Mouse (Mus musculus) spleen, adult 2 months (tissue): Measurements from ENCODE around the gene Ppef2. TPM values are rescaled to one million over a fixed set of nuclear protein-coding genes. Genes with fewer than 3 reads are reported as not detected.
A peak's percentile ranks its signal among the peaks of the same experiment; 100 is the strongest.

Experiments
- DNase-seq, 2 experiments: peaks; one replicate each; pipeline versions ENCODE4 v3.0.0 to v3.0.0-alpha.2; 2012 to 2021; ENCODE audit warnings: low spot score in 2 of 2, low read depth in 1 of 2
- H3K27ac ChIP-seq: fragments of 200-500 bp; 2 replicates; pipeline ENCODE4 v1.5.1; 2012; ENCODE audit warnings: low read length, inconsistent platforms; ENCODE audit not compliant: insufficient read depth
- H3K27me3 ChIP-seq: fragments of 200-500 bp; 2 replicates; pipeline ENCODE4 v1.6.1; 2012; ENCODE audit warnings: mild to moderate bottlenecking, moderate library complexity, low read length, inconsistent platforms; ENCODE audit not compliant: control insufficient read depth, insufficient read depth
- H3K36me3 ChIP-seq: fragments of 200-500 bp; 2 replicates; pipeline ENCODE4 v1.6.1; 2012; ENCODE audit warnings: mild to moderate bottlenecking, low read length, inconsistent platforms; ENCODE audit not compliant: control insufficient read depth, insufficient read depth
- H3K4me1 ChIP-seq: fragments of 200-500 bp; 2 replicates; pipeline ENCODE4 v1.6.1; 2011; ENCODE audit warnings: inconsistent platforms; ENCODE audit not compliant: control insufficient read depth, insufficient read depth, insufficient read length
- H3K4me3 ChIP-seq: fragments of 200-500 bp; 2 replicates; pipeline ENCODE4 v1.5.1; 2011; ENCODE audit warnings: mild to moderate bottlenecking, inconsistent platforms; ENCODE audit not compliant: insufficient read depth, insufficient read length; ENCODE audit errors: extremely low read depth
- CTCF ChIP-seq: fragments of 200-500 bp; IDR thresholded peaks from 2 replicates; pipeline ENCODE4 v1.5.1; 2011; ENCODE audit warnings: mild to moderate bottlenecking, inconsistent platforms; ENCODE audit not compliant: insufficient read depth, insufficient read length, insufficient replicate concordance; ENCODE audit errors: extremely low read depth
- POLR2A ChIP-seq: fragments of 200-500 bp; IDR thresholded peaks from 2 replicates; pipeline ENCODE4 v1.6.1; 2011; ENCODE audit warnings: low read depth, low read length, inconsistent platforms
- WGBS: fragments of 180-500 bp; shearing (Covaris S2); methylation state at CpG from one replicate; pipeline ENCODE4 v1.1.7; 2018; 5-methylcytosine and 5-hydroxymethylcytosine counted together
- polyA plus RNA-seq: library from polyadenylated mRNA; depleted of rRNA; stranded (reverse); fragments of >200 nt; gene quantifications from 2 replicates; pipeline ENCODE4 v1.2.3, GENCODE M21; 2012

Gene Ppef2
- polyA plus RNA-seq, 1 experiment: 2.4 TPM

GRCm38 (mm10) chr5:92239333-92240232 lies 16.5 kb downstream of the Ppef2 start:
- no peaks in the 10 kb centered on the region for H3K36me3 ChIP-seq
- no peak overlapping the region for H3K27ac ChIP-seq
- no peaks in the 10 kb centered on the region for H3K27me3 ChIP-seq
- no peaks in the 10 kb centered on the region for H3K4me1 ChIP-seq
- no peak for DNase-seq
- no peak overlapping the region for H3K4me3 ChIP-seq
- 44% methylated on average over 29 of the region's 29 CpGs for WGBS
- TF ChIP-seq POLR2A: no peak
- TF ChIP-seq CTCF: peak; percentile 17; the same call in 1 of the 2 replicates

GRCm38 (mm10) chr5:92234939-92235557 lies 21.0 kb downstream of the Ppef2 start:
- TF ChIP-seq POLR2A (no peak), CTCF (no peak)
- no peak overlapping the region for H3K27ac ChIP-seq
- no peak overlapping the region for H3K4me3 ChIP-seq
- 12% methylated on average over 5 of the region's 5 CpGs for WGBS
- H3K27me3 ChIP-seq: no peaks in the 10 kb centered on the region
- H3K36me3 ChIP-seq: no peaks in the 10 kb centered on the region
- no peaks in the 10 kb centered on the region for H3K4me1 ChIP-seq
- DNase-seq: no peak

GRCm38 (mm10) chr5:92233366-92233765 lies 22.7 kb downstream of the Ppef2 start:
- H3K27ac ChIP-seq: no peak overlapping the region
- no peak for DNase-seq
- WGBS: 77% methylated on average over 4 of the region's 4 CpGs

GRCm38 (mm10) chr5:92231836-92232235 lies 24.2 kb downstream of the Ppef2 start:
- 82% methylated on average over 10 of the region's 10 CpGs for WGBS
- H3K27me3 ChIP-seq: no peaks in the 10 kb centered on the region
- DNase-seq: no peak
- H3K27ac ChIP-seq: no peak overlapping the region
- no peaks in the 10 kb centered on the region for H3K4me1 ChIP-seq
- no peaks in the 10 kb centered on the region for H3K36me3 ChIP-seq
- no peak for TF ChIP-seq POLR2A
- TF ChIP-seq CTCF: no peak
- H3K4me3 ChIP-seq: no peak overlapping the region

More at GRCm38 (mm10) chr5:92233366-92233765, 22.7 kb downstream of the Ppef2 start:
- TF ChIP-seq CTCF (no peak), POLR2A (no peak)
- H3K4me3 ChIP-seq: no peak overlapping the region
- no peaks in the 10 kb centered on the region for H3K27me3 ChIP-seq
- H3K36me3 ChIP-seq: no peaks in the 10 kb centered on the region
- H3K4me1 ChIP-seq: no peaks in the 10 kb centered on the region

- TF ChIP-seq CTCF (no peak), POLR2A (no peak)
- no peaks in the 10 kb centered on the region for H3K4me1 ChIP-seq
- 76% methylated on average over 11 of the region's 11 CpGs for WGBS
- no peak for DNase-seq
- H3K4me3 ChIP-seq: no peak overlapping the region
- no peaks in the 10 kb centered on the region for H3K36me3 ChIP-seq
- no peaks in the 10 kb centered on the region for H3K27me3 ChIP-seq
- H3K27ac ChIP-seq: no peak overlapping the region
Measured at GRCm38 (mm10) chr5:92230306-92230705, 25.8 kb downstream of the Ppef2 start.

GRCm38 (mm10) chr5:92229514-92229913 lies 26.6 kb downstream of the Ppef2 start:
- no peaks in the 10 kb centered on the region for H3K27me3 ChIP-seq
- no peak for DNase-seq
- H3K4me3 ChIP-seq: no peak overlapping the region
- 94% methylated on average over 3 of the region's 3 CpGs for WGBS
- no peaks in the 10 kb centered on the region for H3K36me3 ChIP-seq
- no peaks in the 10 kb centered on the region for H3K4me1 ChIP-seq
- H3K27ac ChIP-seq: no peak overlapping the region
- no peak for TF ChIP-seq CTCF
- TF ChIP-seq POLR2A: no peak
